Mouse (Mus musculus) B cell, adult 2 months (primary cell): ENCODE measurements around the gene Serpina3n.
"Not testable (repeated sequence)": the region's sequence is repeated elsewhere in the genome, so short reads cannot be mapped to it uniquely, and the experiment has no call there.

Experiments used
- DNase-seq, 2 experiments: peaks; one replicate each; pipeline ENCODE4 v3.0.0; 2022

The Serpina3n gene

DNA sequence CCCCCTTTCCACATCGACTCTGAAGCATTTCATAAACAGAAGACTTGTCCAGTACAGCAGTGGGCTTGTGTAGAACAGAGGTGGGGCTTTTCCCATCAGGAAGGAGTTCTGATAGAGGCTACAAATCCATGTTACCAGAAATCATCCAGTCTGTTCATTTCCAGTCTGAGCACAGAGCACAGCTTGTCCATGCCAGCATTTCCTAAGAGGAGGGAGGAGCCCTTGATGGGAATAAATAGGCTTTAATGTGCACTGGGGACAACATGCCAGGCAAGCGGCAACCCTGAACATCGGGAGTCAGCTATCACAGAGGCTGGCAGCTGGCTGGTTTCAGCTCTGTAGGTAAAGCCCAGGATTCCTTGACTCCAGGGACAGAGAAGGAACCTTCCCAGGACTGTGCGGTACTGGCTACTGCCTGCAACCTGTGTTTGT lies at the start of gene Serpina3n:
TSS of gene Serpina3n (plus strand) at position 276 of the 432 bp plus-strand sequence.
- DNase-seq, result no peak

DNA sequence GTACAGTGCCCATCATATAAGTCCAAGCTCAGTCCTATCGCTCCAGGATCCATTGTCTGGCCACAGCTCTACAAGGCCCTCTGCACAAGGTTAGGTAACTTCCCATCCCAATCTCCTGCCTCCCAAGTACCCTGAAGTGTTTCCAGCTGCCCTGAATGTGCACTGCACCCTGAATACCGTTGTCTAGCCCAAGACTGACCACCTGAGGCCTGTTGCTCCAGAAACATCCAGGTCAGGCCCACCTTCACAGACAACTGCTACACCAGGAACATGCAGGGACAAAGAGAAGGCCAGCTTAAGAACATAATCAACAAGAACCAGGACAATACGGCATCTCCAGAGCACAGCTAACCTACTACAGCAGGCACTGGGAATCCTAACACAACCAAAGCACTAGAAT lies 36.5 kb upstream of the Serpina3n start:
- DNase-seq, result no peak

DNA sequence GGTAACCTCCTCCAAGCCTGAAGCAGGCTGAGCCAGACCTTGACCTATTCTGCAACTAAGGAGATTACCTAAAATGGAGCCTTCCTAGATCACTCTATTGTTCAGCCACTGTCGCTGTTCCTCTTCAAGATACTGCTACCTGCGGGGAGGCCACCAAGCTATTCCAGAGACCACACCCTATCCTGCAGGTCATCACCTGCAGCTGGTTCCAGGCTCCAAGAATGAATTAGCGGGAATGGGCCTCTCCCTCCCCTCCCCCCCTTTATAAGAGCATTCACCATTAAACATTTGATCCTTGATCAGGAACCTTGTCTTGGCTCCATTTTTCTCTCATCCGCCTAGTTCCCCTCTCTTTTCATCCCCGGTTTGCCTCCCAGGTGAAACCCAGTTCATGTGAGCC lies 29.4 kb upstream of the Serpina3n start:
- not testable (repeated sequence) for DNase-seq

DNA sequence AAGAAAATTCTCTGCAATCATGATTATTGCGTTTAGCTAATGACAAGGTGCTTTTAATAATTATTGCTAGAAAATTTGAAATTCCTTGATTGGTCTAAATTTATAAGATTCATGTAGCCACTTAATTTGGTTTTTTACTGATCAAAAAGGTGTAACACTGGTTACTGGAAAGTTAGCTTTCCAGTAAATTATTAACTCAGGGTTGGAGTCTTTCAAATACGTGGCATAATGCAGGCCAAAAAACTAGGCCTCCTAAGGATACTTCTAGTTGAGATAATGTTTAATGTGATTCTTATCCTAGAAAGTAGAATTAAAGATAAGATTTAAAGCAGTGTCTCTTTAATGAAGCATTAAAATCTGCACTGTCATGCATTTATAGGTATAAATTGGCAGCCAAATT lies 28.2 kb upstream of the Serpina3n start:
- not testable (repeated sequence) for DNase-seq

DNA sequence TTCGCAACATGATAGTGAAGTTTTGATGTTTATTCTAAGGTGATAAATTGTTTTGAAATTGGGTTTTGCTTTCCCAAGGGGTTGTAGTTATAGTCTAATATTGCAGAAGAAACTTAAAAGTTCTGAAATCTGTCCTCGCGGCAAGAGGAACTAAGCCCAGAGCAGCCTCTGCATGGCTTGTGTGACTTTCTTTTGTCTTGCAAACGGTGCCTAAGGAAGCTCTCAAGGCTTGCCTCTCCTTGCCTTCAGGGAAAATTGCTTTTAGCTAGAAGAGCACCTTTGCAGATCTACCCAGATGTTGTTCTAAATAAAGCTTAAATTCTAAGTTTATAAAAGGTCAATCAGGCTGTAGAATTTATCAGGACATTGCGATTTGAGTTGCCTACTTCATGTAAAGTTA lies 27.7 kb upstream of the Serpina3n start:
- not testable (repeated sequence) for DNase-seq

DNA sequence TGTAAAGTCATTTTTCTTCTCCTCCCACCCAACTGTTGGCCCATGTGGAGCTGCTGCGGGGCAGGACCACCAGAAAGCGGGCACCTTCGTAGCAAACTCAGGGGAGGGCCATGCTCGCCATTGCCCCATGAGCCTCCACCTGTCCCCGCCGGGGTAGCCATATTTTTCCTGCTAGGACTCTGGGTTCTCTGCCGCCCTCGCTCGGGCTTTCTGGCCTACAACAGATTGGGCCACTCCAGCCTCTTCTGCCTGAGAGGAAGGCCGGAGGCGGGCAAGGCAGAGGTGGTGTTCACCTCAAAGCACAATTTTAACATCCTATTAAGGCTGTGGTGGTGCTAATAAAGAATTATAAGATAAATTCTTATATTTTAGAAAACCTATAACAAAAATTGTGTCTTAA lies 26.7 kb upstream of the Serpina3n start:
- no peak for DNase-seq

DNA sequence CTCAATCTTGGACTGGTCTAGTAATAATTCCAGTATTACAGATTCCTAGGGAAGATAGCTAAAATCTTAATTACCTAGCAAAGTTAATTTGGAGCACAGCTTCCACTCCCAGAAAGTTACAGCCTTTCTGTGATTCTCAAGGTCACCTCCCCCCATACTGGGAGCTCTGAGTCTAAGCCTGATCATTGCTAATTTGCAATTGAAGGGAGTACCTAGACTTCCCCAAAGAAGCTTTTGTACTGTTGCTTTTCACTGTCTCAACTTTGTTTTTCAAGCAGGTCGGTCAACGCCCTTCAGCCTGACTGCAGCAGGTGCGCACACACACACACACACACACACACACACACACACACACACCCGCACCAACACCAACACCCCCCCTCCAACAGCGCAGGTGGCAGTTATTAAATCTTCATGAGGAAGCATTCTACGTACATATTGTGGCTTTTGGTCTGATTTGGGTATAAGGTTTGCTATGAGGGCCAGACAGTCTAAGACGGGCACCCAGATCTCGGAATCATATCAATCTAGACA lies 25.4 kb upstream of the Serpina3n start:
- DNase-seq, result not testable (repeated sequence)

DNA sequence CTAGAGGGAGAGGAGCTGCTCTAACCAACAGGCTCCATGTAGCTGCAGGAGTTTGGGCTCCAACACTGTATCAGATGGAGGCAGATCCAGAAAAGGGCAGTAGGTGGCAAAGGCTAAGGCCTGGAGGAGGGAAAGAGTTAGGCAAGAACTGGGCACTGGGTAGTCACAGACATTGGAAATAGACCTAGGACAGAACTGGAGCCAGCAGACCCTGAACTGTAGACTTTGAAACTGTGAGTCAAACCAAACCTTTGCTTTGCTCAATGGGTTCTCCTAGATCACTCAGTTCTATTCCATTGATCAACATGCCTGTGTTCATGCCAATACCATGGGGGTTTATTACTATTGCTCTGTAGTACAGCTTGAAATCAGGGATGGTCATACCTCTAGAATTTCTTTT lies 20.5 kb upstream of the Serpina3n start:
- DNase-seq, result not testable (repeated sequence)

DNA sequence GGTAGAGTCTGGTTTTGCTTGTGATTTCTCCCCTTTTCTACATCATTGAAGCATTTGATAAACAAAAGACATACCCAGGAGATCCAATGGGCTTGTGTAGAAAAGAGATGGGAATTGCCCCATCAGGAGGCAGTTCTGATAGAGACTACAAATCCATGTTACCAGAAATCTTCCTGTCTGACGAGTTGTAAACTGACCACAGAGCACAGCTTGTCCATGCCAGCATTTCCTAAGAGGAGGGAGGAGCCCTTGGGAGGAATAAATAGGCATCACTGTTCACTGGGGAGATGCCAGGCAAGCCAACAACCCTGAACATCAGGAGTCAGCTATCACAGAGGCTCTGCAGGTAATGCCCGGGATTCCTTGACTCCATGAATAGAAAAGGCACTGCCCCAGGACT lies 19.7 kb upstream of the Serpina3n start:
- not testable (repeated sequence) for DNase-seq

DNA sequence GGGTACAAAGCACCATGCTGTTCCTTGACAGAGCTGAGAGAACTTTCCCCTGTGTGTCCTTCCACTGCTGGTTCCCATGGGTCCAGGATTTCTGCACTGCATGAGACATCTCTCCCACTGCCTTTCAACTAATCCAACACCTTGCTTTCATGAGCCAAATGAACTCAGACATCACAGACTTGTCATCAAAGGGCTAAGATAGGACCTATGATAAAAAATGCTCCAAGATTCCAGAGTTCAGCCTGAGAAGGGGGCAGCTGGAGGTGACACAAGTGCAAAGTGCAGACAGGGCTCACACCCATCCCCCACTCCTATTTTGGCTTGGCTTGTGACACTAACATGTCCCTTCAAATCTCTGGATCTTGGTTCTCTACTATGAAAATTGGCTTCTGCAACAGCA lies 18.1 kb upstream of the Serpina3n start:
- DNase-seq, result no peak

DNA sequence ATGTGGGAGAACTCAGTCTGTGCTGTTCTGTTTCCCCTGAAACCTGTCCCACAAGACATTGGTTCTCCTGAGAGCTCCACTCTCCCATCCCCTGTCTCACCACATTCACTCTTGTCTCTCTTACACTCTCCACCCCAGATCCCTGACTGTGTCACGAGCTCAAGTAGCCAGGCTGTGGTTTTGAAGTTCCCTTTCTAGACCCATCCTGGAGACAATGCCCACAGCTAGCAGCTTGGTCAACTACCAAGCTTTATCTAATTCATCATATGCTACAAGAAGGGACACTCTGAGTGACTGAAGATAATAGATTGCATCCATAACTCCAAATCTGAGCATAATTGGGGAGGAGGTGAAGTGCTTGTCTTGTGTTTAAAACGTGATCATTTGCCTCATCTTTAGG lies 15.5 kb upstream of the Serpina3n start:
- not testable (repeated sequence) for DNase-seq

DNA sequence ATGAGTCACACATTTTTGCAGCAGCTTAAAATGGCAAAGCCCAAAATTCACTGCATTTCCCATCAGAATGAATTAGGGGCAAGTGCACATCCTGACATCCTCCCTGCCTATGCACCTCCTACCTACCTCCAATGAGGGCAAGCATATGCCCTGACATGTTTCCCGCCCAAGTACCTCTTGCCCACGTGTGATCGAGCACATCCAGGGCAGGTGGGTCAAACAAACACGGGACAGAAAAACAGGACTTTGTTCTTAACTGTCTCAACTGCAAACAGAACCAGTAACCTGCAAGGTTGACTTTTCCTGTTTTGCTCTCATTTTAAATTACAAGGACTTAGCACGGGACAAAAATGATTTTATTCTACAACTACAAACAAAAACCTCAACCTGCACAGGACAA lies 2.6 kb upstream of the Serpina3n start:
- no peak for DNase-seq

DNA sequence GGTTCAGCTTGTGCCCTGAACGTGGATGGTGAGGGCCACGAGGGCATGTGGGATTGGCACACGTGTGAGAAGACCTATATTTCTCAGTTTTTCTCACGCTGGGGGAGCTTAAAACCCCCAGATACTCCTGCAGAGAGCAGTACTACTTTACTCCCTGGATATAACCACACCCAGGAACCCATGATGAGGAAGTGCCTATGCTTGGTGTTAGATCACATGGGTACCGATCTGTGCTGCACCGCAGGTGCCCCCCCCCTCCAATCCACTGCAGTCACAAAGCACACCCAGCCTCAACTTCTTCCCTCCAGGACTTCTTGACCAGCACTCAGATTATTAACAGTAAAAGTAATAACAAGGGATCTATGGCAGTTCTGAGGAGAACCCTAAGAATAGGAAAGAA lies 6.0 kb downstream of the Serpina3n start:
- no peak for DNase-seq

DNA sequence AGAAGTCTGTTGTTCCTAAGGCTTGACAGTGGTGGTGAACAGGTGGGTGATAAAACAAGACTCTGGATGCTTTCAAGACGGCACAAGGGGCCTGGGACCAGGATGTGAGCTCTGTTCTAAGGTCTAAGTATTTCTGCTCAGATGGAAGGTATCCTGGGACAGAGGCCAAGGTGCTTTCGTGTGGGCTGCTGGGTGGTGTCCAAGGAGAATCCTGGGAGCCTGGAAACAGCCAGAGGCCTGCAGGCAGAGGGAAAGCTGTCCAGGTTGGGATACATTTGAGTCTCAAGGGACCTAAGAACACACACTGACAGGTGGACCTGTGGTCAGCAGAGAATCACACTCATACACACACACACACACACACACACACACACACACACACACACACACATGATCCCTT lies 8.0 kb downstream of the Serpina3n start:
- DNase-seq, result no peak

DNA sequence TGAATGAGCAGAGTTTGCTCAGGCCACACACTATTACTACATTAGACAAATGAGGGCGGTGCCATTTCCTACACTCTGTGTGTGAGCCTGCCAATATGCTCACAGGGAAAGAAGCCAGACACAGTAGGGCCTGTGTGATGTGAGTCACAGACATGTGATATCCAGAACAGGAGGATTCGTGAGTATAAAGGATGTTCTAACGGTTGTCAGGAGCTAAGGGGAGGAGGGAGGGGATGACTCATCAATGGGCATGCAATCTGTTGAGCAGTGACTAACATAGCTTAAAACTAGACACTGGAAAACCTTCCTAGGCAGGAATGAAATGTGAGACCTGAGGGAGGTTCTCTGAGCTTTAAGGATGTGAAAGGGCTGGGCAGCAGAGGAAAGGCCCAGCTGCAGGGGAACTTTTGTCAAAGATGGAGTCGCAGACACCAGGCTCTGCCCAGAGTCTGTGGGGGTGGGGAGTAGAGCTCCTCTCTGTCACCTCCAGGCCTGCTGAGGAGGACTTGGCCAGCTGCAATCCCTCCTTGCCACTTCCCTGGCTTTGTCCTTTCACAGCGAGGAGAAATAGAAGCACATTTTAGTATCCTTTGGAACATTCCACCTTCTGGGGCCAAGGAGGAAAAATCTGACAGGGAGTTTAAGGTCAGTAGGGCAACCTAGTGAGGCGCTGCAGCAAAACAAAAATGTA lies 9.2 kb downstream of the Serpina3n start:
- no peak for DNase-seq

DNA sequence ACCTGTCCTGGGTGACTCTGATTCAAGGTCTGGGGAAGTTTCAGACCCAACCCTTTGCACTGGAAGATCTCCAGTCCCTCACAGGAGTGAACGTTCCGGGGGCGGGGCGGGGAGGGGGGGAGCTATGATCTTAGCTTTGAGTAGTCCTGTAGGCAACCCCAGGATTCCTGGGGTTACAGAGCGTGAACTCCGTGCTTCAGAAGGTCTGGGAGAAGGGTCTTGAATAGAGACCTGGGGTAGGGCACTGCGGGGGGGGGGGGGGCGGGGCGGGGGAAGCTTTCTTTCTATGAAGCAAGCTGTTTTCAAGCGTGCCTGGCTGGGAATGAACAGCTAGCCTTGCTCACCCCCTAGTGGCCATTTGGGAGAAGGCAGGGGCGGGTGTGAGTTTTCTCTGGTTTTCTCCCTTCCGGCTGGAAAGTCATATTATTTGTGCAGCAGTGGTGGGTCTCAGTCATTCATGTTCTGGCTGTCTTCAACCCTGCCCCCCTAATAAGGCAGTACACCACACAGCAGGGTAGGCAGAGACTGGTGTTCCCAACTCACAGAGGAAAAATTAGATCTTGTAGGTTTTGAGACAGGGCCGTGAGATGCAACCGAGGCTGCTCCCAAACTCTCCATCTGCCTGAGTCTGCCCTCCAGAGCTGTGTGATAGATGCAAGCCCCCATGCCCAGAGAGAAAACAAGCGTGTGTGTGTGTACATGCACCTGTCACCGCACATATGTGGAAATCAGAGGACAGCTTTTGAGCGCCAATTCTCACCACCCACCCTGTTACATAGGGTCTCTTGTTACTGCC lies 12.0 kb downstream of the Serpina3n start:
- DNase-seq, result peak; percentile 78 to 81

DNA sequence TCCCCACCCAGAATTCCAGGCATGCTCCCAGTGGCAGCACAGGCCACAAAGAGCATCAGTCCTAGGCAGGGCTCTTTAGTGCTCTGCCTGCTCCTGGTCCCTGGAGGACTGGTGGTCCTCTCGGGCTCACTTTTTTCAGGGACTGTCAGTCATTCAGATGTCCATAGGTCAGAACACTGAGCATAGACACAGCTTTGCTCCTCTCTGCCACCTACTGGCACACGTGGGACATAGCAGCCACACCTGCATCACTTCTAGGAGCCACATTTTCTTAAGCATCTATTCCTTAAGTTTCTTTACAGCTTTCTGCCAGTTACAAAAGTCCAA lies 12.6 kb downstream of the Serpina3n start:
- peak; percentile 20 for DNase-seq

DNA sequence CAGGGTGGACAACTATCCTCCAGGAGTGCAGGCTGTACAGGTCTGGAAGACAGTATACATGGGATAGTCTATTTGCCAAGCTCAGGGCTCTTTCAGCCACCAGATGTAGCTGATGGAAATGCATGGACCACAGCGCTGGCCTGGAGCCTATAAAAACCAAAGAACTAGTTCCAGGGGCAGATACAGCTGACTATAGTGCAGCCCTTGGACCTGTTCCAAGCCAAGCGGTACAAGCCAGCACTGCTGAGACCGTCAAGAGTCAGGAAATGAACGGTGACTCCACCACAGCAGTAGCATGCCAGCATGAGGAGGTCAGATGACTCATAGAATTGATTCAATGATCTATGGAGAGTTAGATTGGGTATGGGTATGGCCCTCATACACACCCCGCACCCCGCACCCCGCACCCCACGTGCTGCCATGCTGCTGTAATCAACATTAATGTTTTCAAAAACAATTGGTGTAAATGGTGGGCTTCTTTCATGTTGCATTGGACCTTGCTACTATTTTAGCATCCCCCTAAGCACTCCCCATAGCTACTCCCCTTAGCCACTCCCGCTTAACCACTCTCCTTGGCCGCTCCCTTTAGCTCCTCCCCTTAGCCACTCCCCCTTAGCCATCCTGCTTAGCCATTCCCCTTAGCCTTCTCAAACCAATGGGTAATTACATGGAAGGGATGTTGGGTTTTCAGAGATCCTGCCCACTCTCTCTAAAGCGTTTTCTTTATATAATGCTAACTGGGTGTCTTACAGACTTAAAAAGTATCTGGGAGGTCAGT lies 16.3 kb downstream of the Serpina3n start:
- no peak for DNase-seq

DNA sequence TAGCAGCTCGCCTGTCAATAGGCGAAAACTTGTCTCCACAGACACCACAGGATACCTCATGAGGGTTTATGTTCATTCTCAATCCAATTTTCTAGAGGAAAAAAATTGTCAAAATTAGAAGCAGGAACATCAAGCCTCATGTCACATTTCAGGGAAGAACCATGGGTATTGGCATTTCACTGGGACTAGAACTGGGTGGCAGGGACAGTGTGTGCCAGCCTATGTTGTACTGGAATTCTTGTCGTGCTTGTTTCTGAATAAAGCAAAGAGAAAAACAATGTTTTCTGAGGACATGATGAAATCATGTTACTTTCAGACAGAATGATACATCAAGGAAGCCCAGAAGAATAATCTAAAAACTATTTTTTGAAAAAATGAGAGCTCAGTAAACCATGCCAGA lies 19.1 kb downstream of the Serpina3n start:
- no peak for DNase-seq

DNA sequence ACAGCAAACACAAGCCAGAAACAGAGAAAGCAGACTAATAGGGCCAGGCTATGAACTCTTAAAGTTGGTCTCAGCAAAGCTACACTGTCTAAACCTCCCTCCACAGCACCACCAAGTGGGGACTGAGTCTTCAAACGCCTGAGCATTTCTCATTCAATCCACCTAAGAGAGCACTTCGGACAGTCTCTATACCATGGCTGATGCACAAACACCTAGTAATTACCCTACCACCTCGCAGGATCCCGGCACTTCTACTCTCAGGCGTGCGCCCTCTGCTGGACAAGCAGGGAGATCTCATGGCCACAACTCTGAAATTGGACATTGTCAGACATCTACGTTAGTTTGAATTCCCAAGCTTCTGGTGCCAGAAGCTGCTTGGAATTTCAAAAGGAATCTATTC lies 20.4 kb downstream of the Serpina3n start:
- DNase-seq, result peak; percentile 32 to 37

DNA sequence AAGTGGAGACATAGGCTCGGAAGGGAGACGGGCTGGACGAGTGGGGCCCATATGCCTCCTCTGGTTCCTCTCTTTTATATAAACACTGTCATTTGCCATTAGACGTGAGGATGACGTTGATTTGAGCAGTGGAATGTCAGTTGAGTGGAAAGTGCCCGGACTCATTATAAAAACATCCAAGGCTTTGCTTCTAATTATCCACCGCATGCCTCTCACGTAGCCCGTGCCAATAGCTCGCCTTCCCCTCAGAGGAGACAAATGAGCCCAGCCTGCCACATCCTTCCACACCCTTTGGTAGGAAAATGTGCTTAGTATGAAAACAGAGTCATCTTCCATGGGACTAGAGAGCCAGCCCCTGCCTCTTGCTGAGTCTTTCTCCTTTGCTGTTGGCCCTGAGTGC lies 24.8 kb downstream of the Serpina3n start:
- no peak for DNase-seq

DNA sequence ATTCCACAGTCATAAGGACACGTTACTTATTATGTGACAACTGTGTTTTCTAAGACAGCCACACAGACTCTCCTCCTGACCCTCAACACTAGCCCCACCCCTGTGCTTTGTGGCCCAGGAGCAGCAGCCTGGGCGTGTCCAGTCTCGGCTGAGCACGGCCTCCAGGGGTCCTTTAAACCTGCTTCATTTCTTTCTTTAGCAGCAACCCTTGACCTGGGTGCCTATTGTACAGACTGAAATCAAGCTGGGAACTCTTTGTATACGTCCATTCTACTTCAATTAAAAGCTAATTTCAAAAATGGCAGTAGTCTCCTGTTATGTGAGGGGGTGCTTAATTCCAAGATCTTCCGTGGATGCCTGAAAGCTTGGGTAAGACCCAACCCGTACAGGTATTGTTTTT lies 26.7 kb downstream of the Serpina3n start:
- no peak for DNase-seq

DNA sequence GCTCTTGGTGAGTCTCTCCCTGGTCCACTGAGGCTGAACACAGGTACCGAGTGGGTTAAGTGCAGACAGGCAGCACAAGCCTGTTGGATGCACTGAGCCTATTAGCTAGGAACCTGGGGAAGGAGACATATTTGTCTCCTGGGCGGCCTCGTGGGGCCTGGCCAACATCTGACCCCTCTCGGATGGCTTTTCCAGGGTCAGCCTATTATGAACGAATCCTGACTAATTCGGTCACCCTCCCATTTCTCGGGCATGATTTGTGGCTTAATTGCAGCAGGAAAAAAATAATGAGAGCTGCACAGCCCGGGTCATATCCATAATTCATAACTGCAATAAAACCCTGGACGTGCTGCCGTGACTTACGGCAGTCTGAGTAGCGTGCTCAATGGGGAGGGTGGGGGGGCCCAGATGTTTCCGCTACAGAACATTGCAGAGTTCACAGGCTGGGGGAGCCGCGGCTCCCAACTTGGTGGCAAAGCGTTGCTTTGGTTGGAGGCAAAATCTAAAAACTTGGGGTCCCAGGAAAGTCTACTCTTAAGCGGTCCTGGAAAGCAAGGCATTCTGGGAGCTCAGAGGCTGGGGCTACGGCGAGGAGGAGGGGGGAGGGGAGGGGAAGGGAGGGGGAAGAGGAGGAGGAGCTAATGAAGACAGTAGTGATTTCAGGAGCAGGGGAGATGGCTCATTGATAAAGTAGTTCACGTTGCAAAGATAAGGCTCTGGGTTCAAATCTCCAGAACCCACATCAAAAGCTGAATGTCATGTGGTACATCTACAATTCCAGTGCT lies 27.6 kb downstream of the Serpina3n start:
- no peak for DNase-seq
